Mouse (Mus musculus): ENCODE results near the gene Tacc3.
A peak's percentile ranks its signal among the peaks of the same experiment; 100 is the strongest.

Gene Tacc3

GRCm38 (mm10) chr5:33695718-33696121, 37.8 kb downstream of the Tacc3 start:
- no peak for DNase-seq

GRCm38 (mm10) chr5:33696430-33696829, 38.5 kb downstream of the Tacc3 start:
- no peak for DNase-seq

GRCm38 (mm10) chr5:33697534-33697933, 39.6 kb downstream of the Tacc3 start:
- no peak for DNase-seq

GRCm38 (mm10) chr5:33697947-33698512, 40.1 kb downstream of the Tacc3 start:
- DNase-seq = no peak

- DNase-seq = no peak
These were observed 40.7 kb downstream of the Tacc3 start for GRCm38 (mm10) chr5:33698669-33699068.

GRCm38 (mm10) chr5:33700010-33700409, 42.1 kb downstream of the Tacc3 start:
- DNase-seq = no peak

GRCm38 (mm10) chr5:33701832-33702231, 43.9 kb downstream of the Tacc3 start:
- no peak for DNase-seq

GRCm38 (mm10) chr5:33703999-33704398, 46.1 kb downstream of the Tacc3 start:
- no peak for DNase-seq

- DNase-seq = peak; percentile 84
These were observed 47.1 kb downstream of the Tacc3 start for GRCm38 (mm10) chr5:33704945-33705611.

GRCm38 (mm10) chr5:33705612-33706349, 47.9 kb downstream of the Tacc3 start:
- no peak for DNase-seq

- DNase-seq = no peak
These were observed 48.4 kb downstream of the Tacc3 start for GRCm38 (mm10) chr5:33706350-33706629.

GRCm38 (mm10) chr5:33707163-33707562, 49.2 kb downstream of the Tacc3 start:
- DNase-seq = no peak

- no peak for DNase-seq
These were observed 51.1 kb downstream of the Tacc3 start for GRCm38 (mm10) chr5:33709037-33709436.

GRCm38 (mm10) chr5:33712550-33712949, 54.6 kb downstream of the Tacc3 start:
- no peak for DNase-seq

GRCm38 (mm10) chr5:33715182-33715581, 57.3 kb downstream of the Tacc3 start:
- DNase-seq = no peak

GRCm38 (mm10) chr5:33716467-33716866, 58.5 kb downstream of the Tacc3 start:
- DNase-seq = no peak

GRCm38 (mm10) chr5:33718460-33718859, 60.5 kb downstream of the Tacc3 start:
- DNase-seq = no peak

GRCm38 (mm10) chr5:33720852-33721490, 63.0 kb downstream of the Tacc3 start:
- no peak for DNase-seq

- DNase-seq = peak; percentile 89
These were observed 63.8 kb downstream of the Tacc3 start, which contains the start of gene Fgfr3 for GRCm38 (mm10) chr5:33721541-33722265. TSS of gene Fgfr3 (plus strand) at chr5:33721674.

GRCm38 (mm10) chr5:33722266-33723018, 64.5 kb downstream of the Tacc3 start:
- DNase-seq = no peak

- peak; percentile 77 for DNase-seq
These were observed 65.2 kb downstream of the Tacc3 start for GRCm38 (mm10) chr5:33723019-33723640.
